Mouse (Mus musculus) brain, embryonic 14.5 days (tissue): ENCODE measurements around the gene Rhobtb1. TPM values are rescaled to one million over a fixed set of nuclear protein-coding genes. Genes with fewer than 3 reads are reported as not detected.

Source experiments
- DNase-seq: peaks from one replicate; pipeline ENCODE4 v3.0.0-alpha.2; 2011; ENCODE audit warnings: low read depth
- CTCF ChIP-seq: fragments of 200-500 bp; IDR thresholded peaks from 2 replicates; pipeline ENCODE4 v1.5.1; 2012; ENCODE audit warnings: inconsistent platforms, mild to moderate bottlenecking, moderate library complexity, borderline replicate concordance; ENCODE audit not compliant: insufficient read depth, insufficient read length; ENCODE audit errors: extremely low read depth
- POLR2A ChIP-seq: fragments of 200-500 bp; IDR thresholded peaks from 2 replicates; pipeline ENCODE4 v1.6.1; 2012; ENCODE audit warnings: mild to moderate bottlenecking, inconsistent platforms, borderline replicate concordance; ENCODE audit not compliant: poor library complexity, insufficient read depth, insufficient read length, severe bottlenecking; ENCODE audit errors: extremely low read depth
- polyA plus RNA-seq: library from polyadenylated mRNA; depleted of rRNA; stranded (reverse); fragments of >200 nt; gene quantifications from 2 replicates; pipeline ENCODE4 v1.2.3, GENCODE M21; 2012; rRNA removed

Rhobtb1 gene
- polyA plus RNA-seq = 8.0 and 11.7 TPM in 2 replicates

GRCm38 (mm10) chr10:69151045-69151444, at the start of gene Rhobtb1:
Gene Rhobtb1 (plus strand): TSS chr10:69151434.
- no peak for DNase-seq
- no peak for TF ChIP-seq CTCF
- no peak for TF ChIP-seq POLR2A

- DNase-seq = peak; percentile 48
- TF ChIP-seq CTCF = peak; percentile 52; the same call in 1 of the 2 replicates
- no peak for TF ChIP-seq POLR2A
Measured at GRCm38 (mm10) chr10:69101988-69102387, 49.2 kb upstream of the Rhobtb1 start.

- no peak for TF ChIP-seq POLR2A
- TF ChIP-seq CTCF = no peak
- DNase-seq = no peak
Measured at GRCm38 (mm10) chr10:69104143-69104882, 46.9 kb upstream of the Rhobtb1 start.

GRCm38 (mm10) chr10:69104883-69105225, 46.4 kb upstream of the Rhobtb1 start:
- TF ChIP-seq POLR2A = no peak
- peak; percentile 14; the same call in 1 of the 2 replicates for TF ChIP-seq CTCF
- DNase-seq = no peak

- TF ChIP-seq CTCF (no peak), POLR2A (no peak)
- DNase-seq = no peak
Measured at GRCm38 (mm10) chr10:69106796-69107195, 44.4 kb upstream of the Rhobtb1 start.

GRCm38 (mm10) chr10:69107253-69107652, 44.0 kb upstream of the Rhobtb1 start:
- TF ChIP-seq CTCF (no peak), POLR2A (no peak)
- peak; percentile 51 for DNase-seq

GRCm38 (mm10) chr10:69114384-69114783, 36.9 kb upstream of the Rhobtb1 start:
- TF ChIP-seq CTCF (peak; percentile 18; the same call in 1 of the 2 replicates), POLR2A (no peak)
- no peak for DNase-seq

GRCm38 (mm10) chr10:69117996-69118395, 33.2 kb upstream of the Rhobtb1 start:
- TF ChIP-seq POLR2A (no peak), CTCF (no peak)
- no peak for DNase-seq

- DNase-seq = no peak
- no peak for TF ChIP-seq POLR2A
- TF ChIP-seq CTCF = no peak
Measured at GRCm38 (mm10) chr10:69118893-69119292, 32.3 kb upstream of the Rhobtb1 start.

GRCm38 (mm10) chr10:69119456-69119855, 31.8 kb upstream of the Rhobtb1 start:
- TF ChIP-seq POLR2A = no peak
- no peak for TF ChIP-seq CTCF
- no peak for DNase-seq

GRCm38 (mm10) chr10:69126546-69126945, 24.7 kb upstream of the Rhobtb1 start:
- TF ChIP-seq CTCF (no peak), POLR2A (no peak)
- DNase-seq = no peak

- TF ChIP-seq POLR2A (no peak), CTCF (no peak)
- DNase-seq = no peak
Measured at GRCm38 (mm10) chr10:69128531-69128930, 22.7 kb upstream of the Rhobtb1 start.
